ENCODE assay signal across 10 mouse cellular contexts in genomic region chr17:12740317-12740716, GRCm38 (mm10). TPM values are rescaled to one million over a fixed set of nuclear protein-coding genes. Genes with fewer than 3 reads are reported as not detected.
DNase-seq lines count a peak whose midpoint lies in the region; ATAC-seq and TF ChIP-seq lines count a peak whose summit lies in the region.
"Had no signal": no experiment of that assay in that cellular context is flagged by ENCODE, and none has a peak within 500 bp of the region (broad histone marks: within the 10 kb centered on the region; RNA-seq: fewer than 3 reads in every experiment).

No protein-coding gene starts in this region.

- H3K27me3 ChIP-seq in heart, embryonic 11.5 days (ENCODE audit: control insufficient read depth, insufficient read depth, low read length): no peaks in the 10 kb centered on the region
- H3K27me3 ChIP-seq in intestine, postnatal 0 days (replicated peaks; ENCODE audit: control insufficient read depth, insufficient read depth, low read length): no peaks in the 10 kb centered on the region
- no peaks in the 10 kb centered on the region; the same call in 1 of the 2 replicates for H3K27me3 ChIP-seq in midbrain, embryonic 13.5 days
- H3K27me3 ChIP-seq: hindbrain, embryonic 12.5 days had no signal

- peaks cover 67% of the 10 kb centered on the region for H3K36me3 ChIP-seq in heart, embryonic 11.5 days (ENCODE audit: control insufficient read depth, insufficient read depth, low read length)
- peaks cover 36% of the 10 kb centered on the region; the same call in 1 of the 2 replicates for H3K36me3 ChIP-seq in intestine, postnatal 0 days (ENCODE audit: control insufficient read depth, insufficient read depth)
- H3K36me3 ChIP-seq in midbrain, embryonic 13.5 days: peaks cover 73% of the 10 kb centered on the region

- peak overlapping the region; percentile 67 for H3K4me2 ChIP-seq in heart, embryonic 11.5 days
- no peak overlapping the region for H3K4me2 ChIP-seq in intestine, postnatal 0 days (replicated peaks; ENCODE audit: low read depth)
- no peak overlapping the region for H3K4me2 ChIP-seq in midbrain, embryonic 13.5 days (replicated peaks)

- H3K9me3 ChIP-seq in heart, embryonic 11.5 days (replicated peaks; ENCODE audit: control insufficient read depth, low read length): peaks cover 7% of the 10 kb centered on the region
- H3K9me3 ChIP-seq in intestine, postnatal 0 days (ENCODE audit: control insufficient read depth): no peaks in the 10 kb centered on the region
- peaks cover 7% of the 10 kb centered on the region for H3K9me3 ChIP-seq in midbrain, embryonic 13.5 days

- no peak for TF ChIP-seq CTCF in intestine, postnatal 0 days (IDR thresholded peaks at IDR 0.05; ENCODE audit: low read depth)

- peak; percentile 37; the same call in 1 of the 2 replicates for ATAC-seq in heart, embryonic 11.5 days (replicated peaks; ENCODE audit: insufficient number of reproducible peaks, low FRiP score, low TSS enrichment)
- no peak for ATAC-seq in intestine, postnatal 0 days
- peak; percentile 24 for ATAC-seq in megakaryocyte progenitor cell, adult 5-6 weeks (replicated peaks; ENCODE audit: poor library complexity)
- ATAC-seq in midbrain, embryonic 13.5 days: no peak

- no peak for DNase-seq in heart, adult 9 months (ENCODE audit: low spot score in 2 of 2)
- peak; percentile 40 for DNase-seq in embryo, embryonic 11 days
- no peak for DNase-seq in cerebellum, postnatal 36 days
- no peak for DNase-seq in gastrocnemius, postnatal 25 days
- DNase-seq: adrenal gland, adult 2 months had no signal

- H3K4me3 ChIP-seq in heart, embryonic 11.5 days (ENCODE audit: low read depth, low read length): peak overlapping the region; percentile 71; the same call in 1 of the 2 replicates
- no peak overlapping the region for H3K4me3 ChIP-seq in intestine, postnatal 0 days (ENCODE audit: low read depth, low read length)
- H3K4me3 ChIP-seq in midbrain, embryonic 13.5 days (replicated peaks): no peak overlapping the region

- peak overlapping the region; percentile 54; the same call in 1 of the 2 replicates for H3K9ac ChIP-seq in heart, embryonic 11.5 days (ENCODE audit: low read depth, low read length)
- no peak overlapping the region for H3K9ac ChIP-seq in intestine, postnatal 0 days (ENCODE audit: low read depth, low read length)
- H3K9ac ChIP-seq in midbrain, embryonic 13.5 days (replicated peaks): no peak overlapping the region
- H3K9ac ChIP-seq: hindbrain, embryonic 12.5 days had no signal

- H3K27ac ChIP-seq in heart, embryonic 11.5 days (ENCODE audit: low read depth, low read length): peak overlapping the region; percentile 86
- H3K27ac ChIP-seq in intestine, postnatal 0 days (ENCODE audit: low read depth, low read length): peak overlapping the region; percentile 35; the same call in 1 of the 2 replicates
- no peak overlapping the region for H3K27ac ChIP-seq in midbrain, embryonic 13.5 days
- H3K27ac ChIP-seq: hindbrain, embryonic 12.5 days had no signal

- WGBS in heart, embryonic 11.5 days (ENCODE audit: insufficient replicate concordance): 18% methylated on average over 2 of the region's 2 CpGs
- WGBS in intestine, postnatal 0 days: 16% methylated on average over 2 of the region's 2 CpGs
- 75% methylated on average over 2 of the region's 2 CpGs for WGBS in midbrain, embryonic 13.5 days

- peaks cover 65% of the 10 kb centered on the region for H3K4me1 ChIP-seq in heart, embryonic 11.5 days (ENCODE audit: control insufficient read depth, insufficient read depth, low read length)
- H3K4me1 ChIP-seq in intestine, postnatal 0 days (replicated peaks; ENCODE audit: control insufficient read depth, insufficient read depth, low read length): no peaks in the 10 kb centered on the region
- peaks cover 8% of the 10 kb centered on the region for H3K4me1 ChIP-seq in midbrain, embryonic 13.5 days (replicated peaks)
- H3K4me1 ChIP-seq: hindbrain, embryonic 12.5 days had no signal

RNA-seq across cellular contexts. Expression of gene Igf2r, which starts 29.1 kb away (rescaled TPM):
- 199 and 238 TPM in 2 replicates for polyA plus RNA-seq in heart, embryonic 11.5 days (2014; fragmentation: Nextera tagmentation; extraction: Ambion mirVana)
- polyA plus RNA-seq in intestine, postnatal 0 days (2015; fragmentation: Nextera tagmentation; extraction: Ambion mirVana): 25.1 and 28.7 TPM in 2 replicates
- 1.2 and 2.6 TPM in 2 replicates for total RNA-seq in megakaryocyte progenitor cell, adult 5-6 weeks (2015)
- 3.0 and 4.1 TPM in 2 replicates for total RNA-seq in megakaryocyte progenitor cell, adult 5-6 weeks (2017)
- polyA plus RNA-seq in midbrain, embryonic 13.5 days (2015; fragmentation: Nextera tagmentation; extraction: Ambion mirVana): 11.0 and 11.2 TPM in 2 replicates
- total RNA-seq in gastrocnemius, postnatal 25 days (2021): 10 to 100 TPM; 44.6 to 45.8 TPM

Comparison
In these comparisons a context has a peak if more than half of its experiments do, and no peak if none do; other contexts are left out.
1. ATAC-seq: peak in heart, embryonic 11.5 days (single experiment) and megakaryocyte progenitor cell, adult 5-6 weeks (single experiment); none in intestine, postnatal 0 days (single experiment) and midbrain, embryonic 13.5 days (single experiment).